Mouse (Mus musculus) testis, adult 2 months (tissue): ENCODE data around the gene Arfgap1. TPM values are rescaled to one million over a fixed set of nuclear protein-coding genes. Genes with fewer than 3 reads are reported as not detected.

Experiments used
- H3K27ac ChIP-seq: fragments of 200-500 bp; 2 replicates; pipeline ENCODE4 v1.5.1; 2012; ENCODE audit warnings: low read depth, low read length; ENCODE audit not compliant: control insufficient read depth, insufficient read depth
- H3K27me3 ChIP-seq: fragments of 200-500 bp; 2 replicates; pipeline ENCODE4 v1.6.1; 2012; ENCODE audit warnings: mild to moderate bottlenecking, low read length, moderate library complexity; ENCODE audit not compliant: control insufficient read depth, insufficient read depth
- H3K36me3 ChIP-seq: fragments of 200-500 bp; 2 replicates; pipeline ENCODE4 v1.6.1; 2012; ENCODE audit warnings: mild to moderate bottlenecking, low read length; ENCODE audit not compliant: control insufficient read depth, insufficient read depth
- H3K4me1 ChIP-seq: fragments of 200-500 bp; 2 replicates; pipeline ENCODE4 v1.6.1; 2012; ENCODE audit warnings: low read length; ENCODE audit not compliant: control insufficient read depth, insufficient read depth
- H3K4me3 ChIP-seq: fragments of 200-500 bp; 2 replicates; pipeline ENCODE4 v1.5.1; 2012; ENCODE audit warnings: low read depth, mild to moderate bottlenecking, low read length, moderate library complexity, mixed read lengths; ENCODE audit not compliant: control insufficient read depth
- CTCF ChIP-seq: fragments of 200-500 bp; IDR thresholded peaks from 2 replicates; pipeline ENCODE4 v1.5.1; 2012; ENCODE audit warnings: low read depth, mild to moderate bottlenecking, inconsistent platforms, low read length, moderate library complexity; ENCODE audit not compliant: control insufficient read depth, insufficient read depth, insufficient replicate concordance
- POLR2A ChIP-seq: fragments of 200-500 bp; IDR thresholded peaks from 2 replicates; pipeline ENCODE4 v1.6.1; 2012; ENCODE audit warnings: low read depth, mild to moderate bottlenecking, inconsistent platforms, low read length, moderate library complexity; ENCODE audit not compliant: control insufficient read depth
- polyA plus RNA-seq: library from polyadenylated mRNA; depleted of rRNA; stranded (reverse); fragments of >200 nt; gene quantifications from 2 replicates; pipeline ENCODE4 v1.2.3, GENCODE M21; 2012; rRNA removed

Arfgap1 gene
- 31.2 and 32.2 TPM in 2 replicates for polyA plus RNA-seq

DNA sequence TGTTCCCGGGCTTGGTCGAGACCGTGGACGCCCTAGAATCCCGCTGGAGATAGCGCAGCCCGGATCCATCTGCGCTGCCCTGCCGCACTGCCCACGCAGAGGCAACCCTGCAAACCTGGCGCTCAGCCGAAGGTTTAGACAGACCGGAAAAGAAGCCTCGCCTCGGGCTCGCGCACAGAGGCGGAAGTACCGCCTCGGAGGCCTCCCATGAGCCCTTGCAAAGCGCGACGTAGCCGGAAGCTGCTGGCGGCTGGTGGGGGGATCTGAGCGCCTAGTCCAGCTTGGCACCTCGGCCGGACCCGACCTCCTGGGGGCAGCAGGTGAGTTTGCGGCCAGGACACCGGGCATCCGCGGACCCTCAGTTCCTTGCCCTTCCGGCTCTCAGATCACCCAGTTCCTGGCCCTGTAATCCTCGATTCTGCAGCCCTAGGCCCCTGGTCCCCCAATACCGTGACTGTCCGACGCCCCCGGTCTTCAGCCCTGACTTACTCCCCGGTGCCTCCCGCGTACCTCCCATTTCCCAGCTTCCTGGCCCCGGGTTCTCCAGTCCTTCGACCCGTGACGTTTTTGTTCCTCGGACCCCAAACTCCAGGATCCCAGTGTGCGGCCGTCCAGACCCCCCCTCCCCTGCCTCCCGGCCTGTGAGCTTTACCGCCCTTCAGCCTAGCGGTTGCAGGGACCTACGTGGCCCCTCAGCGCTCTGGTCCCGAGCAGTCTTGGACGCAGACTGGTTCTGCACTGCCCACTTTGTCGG lies at the start of gene Arfgap1:
TSS of gene Arfgap1 (plus strand) at position 216 of the 754 bp plus-strand sequence.
- Histone ChIP-seq H3K27ac (peak within 1 kb of the TSS; percentile 87), H3K4me1 (peaks cover 3% of the 10 kb centered on the region), H3K27me3 (no peaks in the 10 kb centered on the region), H3K4me3 (peak within 1 kb of the TSS; percentile 91), H3K36me3 (no peaks in the 10 kb centered on the region)
- TF ChIP-seq POLR2A, result peak; percentile 82; the same call in 1 of the 2 replicates
- TF ChIP-seq CTCF, result no peak

GRCm38 (mm10) chr2:180919913-180920809 lies 46.9 kb upstream of the Arfgap1 start:
- Histone ChIP-seq H3K27ac (peak overlapping the region; percentile 88), H3K27me3 (no peaks in the 10 kb centered on the region), H3K36me3 (no peaks in the 10 kb centered on the region), H3K4me3 (peak overlapping the region; percentile 98), H3K4me1 (peaks cover 4% of the 10 kb centered on the region)
- no peak for TF ChIP-seq CTCF
- TF ChIP-seq POLR2A, result no peak; the same call in 1 of the 2 replicates

GRCm38 (mm10) chr2:180920810-180921400 lies 46.1 kb upstream of the Arfgap1 start, which contains the start of gene Ythdf1:
Gene Ythdf1 (minus strand): TSS chr2:180920949.
- Histone ChIP-seq H3K4me3 (peak within 1 kb of the TSS; percentile 98), H3K27ac (peak within 1 kb of the TSS; percentile 88), H3K36me3 (no peaks in the 10 kb centered on the region), H3K27me3 (no peaks in the 10 kb centered on the region), H3K4me1 (peaks cover 7% of the 10 kb centered on the region)
- TF ChIP-seq POLR2A, result peak; percentile 84
- TF ChIP-seq CTCF, result no peak

DNA sequence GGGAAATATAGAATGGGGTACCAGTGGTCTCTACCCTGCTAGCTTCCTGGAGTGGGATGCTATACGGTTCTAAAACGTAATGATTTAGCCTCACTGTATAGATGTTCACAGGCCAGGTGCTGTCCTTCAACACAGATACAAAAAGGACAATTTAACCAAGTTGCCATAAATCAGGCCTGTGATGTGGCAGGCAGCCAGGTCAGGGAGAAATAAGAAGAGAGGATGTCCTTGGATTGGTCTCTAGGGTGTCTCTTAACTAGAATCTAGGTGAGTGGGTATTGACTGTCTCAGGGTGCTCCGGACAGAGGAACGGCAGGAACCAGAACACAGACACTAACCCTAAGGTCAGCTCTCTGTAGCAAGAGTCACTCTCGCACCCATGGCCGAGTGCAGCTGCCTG lies 44.3 kb upstream of the Arfgap1 start:
- no peaks in the 10 kb centered on the region for H3K36me3 ChIP-seq
- peaks cover 7% of the 10 kb centered on the region for H3K4me1 ChIP-seq
- no peak for TF ChIP-seq POLR2A
- no peak for TF ChIP-seq CTCF
- H3K27ac ChIP-seq, result no peak overlapping the region
- H3K27me3 ChIP-seq, result no peaks in the 10 kb centered on the region
- H3K4me3 ChIP-seq, result no peak overlapping the region

DNA sequence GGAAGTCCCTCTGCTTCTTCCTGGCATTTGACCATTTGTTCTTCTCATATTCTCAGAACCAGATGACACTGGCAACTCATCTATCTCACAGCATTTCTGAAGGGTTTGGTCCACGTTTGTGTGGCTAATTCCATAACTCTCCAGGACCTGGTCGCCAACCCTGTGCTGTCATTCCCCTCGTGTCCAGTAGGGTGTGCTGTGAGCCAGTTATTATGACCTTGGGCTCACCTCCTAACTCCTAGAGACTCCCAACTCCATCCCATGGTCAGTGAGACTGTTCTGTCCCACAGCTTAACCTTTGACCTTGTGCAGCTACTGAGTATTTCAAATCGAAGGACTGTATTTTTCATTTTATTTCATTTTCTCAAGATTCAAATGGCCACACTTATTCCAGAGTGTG lies 41.8 kb upstream of the Arfgap1 start:
- H3K4me1 ChIP-seq, result peaks cover 5% of the 10 kb centered on the region
- H3K27ac ChIP-seq, result no peak overlapping the region
- H3K4me3 ChIP-seq, result no peak overlapping the region
- TF ChIP-seq POLR2A (no peak), CTCF (peak; percentile 91; the same call in 1 of the 2 replicates)
- no peaks in the 10 kb centered on the region for H3K27me3 ChIP-seq
- H3K36me3 ChIP-seq, result no peaks in the 10 kb centered on the region

GRCm38 (mm10) chr2:180928723-180929122 lies 38.3 kb upstream of the Arfgap1 start, which contains the start of gene Birc7:
Gene Birc7 (plus strand): TSS chr2:180929023.
- Histone ChIP-seq H3K4me1 (peaks cover 3% of the 10 kb centered on the region; the same call in 1 of the 2 replicates), H3K27me3 (no peaks in the 10 kb centered on the region), H3K27ac (no peak within 1 kb of the TSS), H3K36me3 (no peaks in the 10 kb centered on the region), H3K4me3 (no peak within 1 kb of the TSS)
- no peak for TF ChIP-seq POLR2A
- no peak for TF ChIP-seq CTCF

DNA sequence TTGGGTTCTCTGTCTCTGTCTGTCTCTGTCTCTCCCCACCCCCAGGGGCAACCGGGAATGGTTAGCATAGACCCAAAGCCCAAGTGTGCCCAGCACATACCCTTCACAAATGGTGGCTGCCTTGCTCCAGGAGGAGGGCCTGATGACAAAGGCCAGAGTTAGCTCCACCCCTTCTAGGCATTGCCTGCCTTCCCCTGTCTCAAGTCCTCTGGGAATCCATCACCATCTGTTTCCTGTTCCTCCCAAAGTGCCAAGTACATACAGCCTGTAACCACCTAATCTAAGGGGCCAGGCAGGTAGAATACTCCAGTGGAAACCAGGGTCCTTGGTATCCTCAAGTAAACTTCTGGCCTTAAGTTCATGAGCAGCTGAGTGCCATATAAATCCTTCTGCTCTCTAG lies 34.6 kb upstream of the Arfgap1 start:
- TF ChIP-seq CTCF (no peak), POLR2A (no peak)
- Histone ChIP-seq H3K4me1 (no peaks in the 10 kb centered on the region), H3K36me3 (no peaks in the 10 kb centered on the region), H3K27me3 (no peaks in the 10 kb centered on the region), H3K4me3 (no peak overlapping the region), H3K27ac (no peak overlapping the region)
